Mouse (Mus musculus): ENCODE measurements around the gene Zic2. TPM values are rescaled to one million over a fixed set of nuclear protein-coding genes. Genes with fewer than 3 reads are reported as not detected.

Zic2 gene
- not detected in 2 replicates for polyA plus RNA-seq (2015; fragmentation: Nextera tagmentation; extraction: Ambion mirVana)

DNA sequence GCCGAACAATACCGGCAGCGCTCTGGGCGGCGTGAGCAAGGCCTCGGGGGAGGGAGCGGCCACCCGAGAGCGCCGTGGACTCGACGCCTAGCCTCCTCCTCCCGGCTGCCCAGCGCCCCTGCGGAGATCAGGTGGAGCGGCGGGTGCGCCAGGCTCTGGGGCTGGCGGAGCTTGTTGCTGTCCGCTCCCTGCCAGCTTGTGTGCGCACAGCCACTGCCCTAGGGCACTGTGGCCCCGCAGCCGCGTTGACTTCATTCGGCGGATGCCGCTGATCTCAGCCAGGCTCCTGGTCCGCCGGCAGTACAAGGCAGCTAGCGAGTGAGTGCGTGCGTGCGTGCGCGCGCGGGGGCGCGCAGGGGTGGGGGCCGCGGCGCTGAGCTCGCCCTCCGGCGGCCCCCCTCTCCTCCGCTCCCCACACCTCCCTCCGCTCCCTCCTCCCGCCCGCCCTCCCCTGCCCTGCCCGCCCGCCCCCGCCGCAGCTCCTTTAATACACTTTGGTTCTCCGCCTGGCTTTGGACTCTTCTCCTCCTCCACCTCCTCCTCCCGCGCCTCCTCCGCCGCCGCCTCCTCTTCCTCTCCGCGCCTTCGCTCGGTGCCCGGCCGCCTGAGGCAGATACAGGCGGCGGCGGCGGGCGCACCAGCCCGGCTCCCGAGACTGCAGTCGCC lies at the start of gene Zic2:
TSS of gene Zic2 (plus strand) at position 545 of the 666 bp plus-strand sequence.
- no peak within 1 kb of the TSS for H3K9ac ChIP-seq (ENCODE audit: low read length)
- H3K27ac ChIP-seq (ENCODE audit: low read length), result no peak within 1 kb of the TSS
- H3K4me1 ChIP-seq (replicated peaks; ENCODE audit: control insufficient read depth, insufficient read depth, low read length), result peaks cover 17% of the 10 kb centered on the region
- peak; percentile 44 for ATAC-seq (ENCODE audit: low read depth)
- WGBS, result under 1% methylated on average over 56 of the region's 73 CpGs
- H3K4me3 ChIP-seq (ENCODE audit: low read length), result peak within 1 kb of the TSS; percentile 43
- no peaks in the 10 kb centered on the region for H3K36me3 ChIP-seq (ENCODE audit: control insufficient read depth, insufficient read depth, low read length)
- no peaks in the 10 kb centered on the region for H3K9me3 ChIP-seq (ENCODE audit: control insufficient read depth, low read length)
- peaks cover 85% of the 10 kb centered on the region for H3K27me3 ChIP-seq (ENCODE audit: control insufficient read depth, insufficient read depth, low read depth, low read length)
- peak within 1 kb of the TSS; percentile 65 for H3K4me2 ChIP-seq (ENCODE audit: low read depth, low read length)

DNA sequence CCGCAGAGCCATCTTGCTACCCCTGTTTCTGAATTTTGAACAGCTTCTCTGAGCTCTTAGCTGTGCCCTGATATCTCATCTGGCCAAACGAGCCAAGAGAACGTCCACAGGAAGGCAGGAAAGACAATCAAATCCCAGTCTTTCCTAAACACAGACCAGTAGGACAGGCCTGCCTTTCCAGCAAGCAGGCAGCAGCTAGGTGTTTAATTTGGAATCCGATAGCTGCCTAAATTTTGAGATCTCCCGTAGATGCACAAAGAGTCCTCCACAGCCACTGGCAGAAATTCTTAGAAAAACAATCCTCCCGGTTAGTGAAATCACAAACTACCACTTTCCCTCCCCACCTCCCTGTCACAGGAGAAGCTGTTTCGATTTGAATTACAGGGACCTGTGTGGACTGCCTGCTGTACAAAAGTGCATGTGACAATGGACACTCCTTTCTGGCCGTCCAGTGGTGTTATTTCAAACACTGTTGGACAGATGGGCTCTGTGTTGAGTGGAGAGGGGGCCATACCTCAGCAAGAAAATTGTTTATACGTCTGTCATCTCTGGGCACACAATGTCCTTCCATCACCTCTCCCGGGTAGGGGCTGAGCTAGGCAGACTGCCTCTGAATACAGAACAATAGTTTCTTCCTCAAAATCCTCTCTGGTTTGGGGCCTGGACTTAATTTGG lies 48.6 kb upstream of the Zic2 start:
- Histone ChIP-seq H3K9me3 (ENCODE audit: control insufficient read depth, low read length) (no peaks in the 10 kb centered on the region), H3K4me3 (ENCODE audit: low read length) (no peak overlapping the region), H3K9ac (ENCODE audit: low read length) (no peak overlapping the region), H3K4me2 (ENCODE audit: low read depth, low read length) (no peak overlapping the region), H3K4me1 (replicated peaks; ENCODE audit: control insufficient read depth, insufficient read depth, low read length) (no peaks in the 10 kb centered on the region), H3K36me3 (ENCODE audit: control insufficient read depth, insufficient read depth, low read length) (no peaks in the 10 kb centered on the region), H3K27me3 (ENCODE audit: control insufficient read depth, insufficient read depth, low read depth, low read length) (no peaks in the 10 kb centered on the region), H3K27ac (ENCODE audit: low read length) (no peak overlapping the region)
- ATAC-seq (ENCODE audit: low read depth), result no peak
- WGBS, result 27% methylated on average over 10 of the region's 10 CpGs

DNA sequence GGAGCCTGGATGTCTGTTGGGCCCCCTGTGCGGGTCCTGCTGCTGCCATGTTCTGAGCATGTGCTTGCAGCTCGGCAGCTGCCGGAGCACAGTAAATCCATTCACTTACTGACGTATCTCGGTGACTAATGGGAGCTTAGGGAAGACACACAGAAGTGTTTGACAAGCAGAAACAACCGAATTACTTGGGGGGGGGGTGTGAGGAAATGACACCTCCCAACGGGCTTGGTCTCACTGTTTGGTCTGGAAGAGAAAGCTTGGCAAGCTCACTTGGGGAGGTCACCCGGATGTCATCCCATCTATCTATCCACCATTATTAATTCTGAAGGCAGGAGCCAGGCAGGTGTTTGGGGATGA lies 48.1 kb upstream of the Zic2 start:
- Histone ChIP-seq H3K27me3 (ENCODE audit: control insufficient read depth, insufficient read depth, low read depth, low read length) (no peaks in the 10 kb centered on the region), H3K4me3 (ENCODE audit: low read length) (no peak overlapping the region), H3K27ac (ENCODE audit: low read length) (no peak overlapping the region), H3K36me3 (ENCODE audit: control insufficient read depth, insufficient read depth, low read length) (no peaks in the 10 kb centered on the region), H3K4me2 (ENCODE audit: low read depth, low read length) (no peak overlapping the region), H3K4me1 (replicated peaks; ENCODE audit: control insufficient read depth, insufficient read depth, low read length) (no peaks in the 10 kb centered on the region), H3K9me3 (ENCODE audit: control insufficient read depth, low read length) (no peaks in the 10 kb centered on the region), H3K9ac (ENCODE audit: low read length) (no peak overlapping the region)
- no peak for ATAC-seq (ENCODE audit: low read depth)
- WGBS, result 27% methylated on average over 8 of the region's 8 CpGs

DNA sequence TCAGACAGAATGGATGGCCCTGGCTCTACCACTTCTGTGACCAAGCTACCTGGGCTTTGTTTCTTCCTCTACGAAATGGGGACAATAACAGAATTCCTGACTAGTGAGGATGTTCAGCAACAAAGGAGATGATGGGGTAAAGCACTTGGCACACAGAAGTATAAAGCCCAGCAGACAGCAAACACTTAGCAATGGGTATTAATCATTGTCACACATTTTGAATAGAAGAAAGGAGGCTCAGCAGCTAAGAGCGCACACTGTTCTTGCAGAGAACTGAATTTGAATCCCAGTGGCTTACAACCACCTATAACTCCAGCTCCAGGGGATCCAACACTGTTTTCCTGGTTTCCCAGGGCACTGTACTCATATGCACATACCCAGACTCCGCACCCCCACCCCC lies 47.6 kb upstream of the Zic2 start:
- Histone ChIP-seq H3K4me1 (replicated peaks; ENCODE audit: control insufficient read depth, insufficient read depth, low read length) (no peaks in the 10 kb centered on the region), H3K4me2 (ENCODE audit: low read depth, low read length) (no peak overlapping the region), H3K36me3 (ENCODE audit: control insufficient read depth, insufficient read depth, low read length) (no peaks in the 10 kb centered on the region), H3K27me3 (ENCODE audit: control insufficient read depth, insufficient read depth, low read depth, low read length) (no peaks in the 10 kb centered on the region), H3K27ac (ENCODE audit: low read length) (no peak overlapping the region), H3K4me3 (ENCODE audit: low read length) (no peak overlapping the region), H3K9ac (ENCODE audit: low read length) (no peak overlapping the region), H3K9me3 (ENCODE audit: control insufficient read depth, low read length) (no peaks in the 10 kb centered on the region)
- WGBS, result 62% methylated on average over 3 of the region's 3 CpGs
- ATAC-seq (ENCODE audit: low read depth), result no peak

DNA sequence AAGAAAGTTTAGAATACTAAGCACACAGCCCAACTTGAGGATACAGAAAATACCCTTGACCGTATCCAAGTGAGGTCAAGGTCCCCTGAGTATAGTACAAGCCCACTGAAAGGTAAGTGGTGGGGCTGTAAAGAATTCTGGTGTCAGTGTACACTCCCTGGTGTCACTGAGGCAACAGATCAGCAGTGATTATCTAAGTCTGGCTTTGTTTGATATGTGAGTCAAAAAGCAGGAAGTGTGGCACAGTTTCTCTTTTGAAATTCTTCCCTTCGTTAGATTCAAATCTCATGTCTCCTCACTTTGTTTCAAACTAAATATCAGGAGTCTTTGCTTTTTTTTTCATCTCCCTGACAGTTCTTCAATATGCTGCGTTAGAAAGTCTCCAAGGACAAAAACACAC lies 42.7 kb upstream of the Zic2 start:
- no peaks in the 10 kb centered on the region for H3K36me3 ChIP-seq (ENCODE audit: control insufficient read depth, insufficient read depth, low read length)
- no peak overlapping the region for H3K4me2 ChIP-seq (ENCODE audit: low read depth, low read length)
- H3K4me1 ChIP-seq (replicated peaks; ENCODE audit: control insufficient read depth, insufficient read depth, low read length), result no peaks in the 10 kb centered on the region
- WGBS, result 34% methylated on average over 3 of the region's 3 CpGs
- no peak for ATAC-seq (ENCODE audit: low read depth)
- H3K27me3 ChIP-seq (ENCODE audit: control insufficient read depth, insufficient read depth, low read depth, low read length), result no peaks in the 10 kb centered on the region
- H3K9me3 ChIP-seq (ENCODE audit: control insufficient read depth, low read length), result no peaks in the 10 kb centered on the region
- no peak overlapping the region for H3K27ac ChIP-seq (ENCODE audit: low read length)
- H3K9ac ChIP-seq (ENCODE audit: low read length), result no peak overlapping the region
- no peak overlapping the region for H3K4me3 ChIP-seq (ENCODE audit: low read length)

DNA sequence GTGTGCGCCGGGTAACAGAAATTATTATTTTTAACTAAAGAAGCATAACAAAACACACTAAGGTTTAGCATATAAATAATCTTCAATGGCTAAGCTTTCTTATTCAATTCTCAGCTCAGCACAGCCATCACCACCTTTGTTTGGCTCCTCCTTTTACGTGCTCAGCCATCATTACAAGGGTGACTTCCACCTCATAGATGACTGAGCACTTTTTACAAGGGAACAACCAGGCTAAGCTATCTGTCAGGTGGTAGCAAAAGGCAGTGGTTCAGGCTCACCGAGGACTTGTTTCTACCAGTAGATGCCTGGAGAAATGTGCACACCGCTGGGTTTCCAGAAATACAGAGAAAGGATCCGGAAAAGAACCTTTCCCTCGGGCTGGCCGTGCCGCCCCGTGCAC lies 41.2 kb upstream of the Zic2 start:
- 92% methylated on average over 10 of the region's 10 CpGs for WGBS
- ATAC-seq (ENCODE audit: low read depth), result no peak

DNA sequence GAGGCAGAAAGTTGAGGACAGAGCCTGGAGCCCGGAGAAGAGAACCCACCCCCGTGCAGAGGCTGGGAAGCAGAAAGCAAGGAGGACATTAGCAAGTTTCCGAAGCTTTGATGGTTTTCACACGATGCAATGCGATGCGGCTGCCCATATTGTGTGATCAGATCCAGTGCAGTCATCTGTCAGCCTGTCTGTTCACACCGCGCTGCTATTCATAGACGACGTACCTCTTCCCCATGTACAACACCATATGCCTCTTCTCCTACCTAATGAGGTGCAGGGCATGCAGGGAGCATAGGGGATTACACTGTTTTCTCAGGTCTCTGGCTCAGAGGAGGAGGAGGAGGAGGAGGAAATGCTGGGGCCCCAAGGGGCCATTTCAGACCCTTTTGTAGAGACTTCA lies 38.4 kb upstream of the Zic2 start:
- Histone ChIP-seq H3K27ac (ENCODE audit: low read length) (no peak overlapping the region), H3K27me3 (ENCODE audit: control insufficient read depth, insufficient read depth, low read depth, low read length) (no peaks in the 10 kb centered on the region)
- 59% methylated on average over 10 of the region's 10 CpGs for WGBS

More for the DNA sequence above, 41.2 kb upstream of the Zic2 start:
- Histone ChIP-seq H3K9me3 (ENCODE audit: control insufficient read depth, low read length) (no peaks in the 10 kb centered on the region), H3K4me1 (replicated peaks; ENCODE audit: control insufficient read depth, insufficient read depth, low read length) (no peaks in the 10 kb centered on the region), H3K27ac (ENCODE audit: low read length) (no peak overlapping the region), H3K4me3 (ENCODE audit: low read length) (no peak overlapping the region), H3K9ac (ENCODE audit: low read length) (no peak overlapping the region), H3K36me3 (ENCODE audit: control insufficient read depth, insufficient read depth, low read length) (no peaks in the 10 kb centered on the region), H3K4me2 (ENCODE audit: low read depth, low read length) (no peak overlapping the region), H3K27me3 (ENCODE audit: control insufficient read depth, insufficient read depth, low read depth, low read length) (no peaks in the 10 kb centered on the region)

DNA sequence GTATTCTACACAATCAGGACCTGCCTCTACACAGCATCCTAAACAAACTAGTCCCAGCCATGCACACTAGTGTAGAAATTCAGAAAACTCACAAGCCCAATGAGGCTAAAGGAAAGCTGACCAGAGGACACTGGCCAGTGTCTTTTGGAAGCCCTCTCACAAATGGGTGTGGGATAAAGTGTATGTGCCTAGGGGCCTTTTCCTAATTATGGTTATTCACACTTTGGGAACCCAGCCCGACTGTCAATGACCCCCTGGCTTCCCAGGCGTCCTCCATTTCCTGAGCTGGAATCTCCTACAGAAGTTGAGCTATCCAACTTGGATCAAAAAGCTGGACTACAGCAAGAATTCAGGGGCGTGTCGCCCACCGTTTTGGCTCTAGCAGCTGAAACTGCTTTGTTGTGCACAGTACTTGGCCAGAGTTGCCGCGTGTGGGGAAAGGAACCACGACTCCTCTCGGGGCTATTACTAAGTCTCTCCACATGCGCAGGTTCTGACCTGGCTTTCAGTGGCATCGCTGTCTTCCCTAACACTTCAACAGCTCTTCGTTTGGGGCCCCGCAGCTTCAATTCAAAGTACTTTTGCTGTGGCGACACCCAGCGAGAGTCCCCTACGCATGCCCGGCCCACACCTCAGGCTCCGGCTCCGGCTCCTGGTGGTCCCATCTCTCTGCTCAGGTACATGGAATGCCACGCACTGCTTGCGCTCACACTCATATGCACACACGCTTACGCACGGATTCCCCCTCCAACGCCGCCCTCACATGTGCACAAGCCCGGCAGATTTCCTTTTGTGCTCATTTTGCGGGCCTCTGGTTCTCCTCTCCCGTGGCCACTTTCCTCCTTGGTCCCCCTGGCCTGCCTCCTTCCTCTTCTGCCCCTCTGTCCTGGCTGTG lies 25.4 kb upstream of the Zic2 start:
- no peak overlapping the region for H3K9ac ChIP-seq (ENCODE audit: low read length)
- H3K4me2 ChIP-seq (ENCODE audit: low read depth, low read length), result peak overlapping the region; percentile 63
- H3K4me1 ChIP-seq (replicated peaks; ENCODE audit: control insufficient read depth, insufficient read depth, low read length), result peaks cover 13% of the 10 kb centered on the region
- no peaks in the 10 kb centered on the region for H3K9me3 ChIP-seq (ENCODE audit: control insufficient read depth, low read length)
- 4% methylated on average over 29 of the region's 29 CpGs for WGBS
- H3K27ac ChIP-seq (ENCODE audit: low read length), result no peak overlapping the region
- H3K4me3 ChIP-seq (ENCODE audit: low read length), result peak overlapping the region; percentile 40
- no peak for ATAC-seq (ENCODE audit: low read depth)
- H3K27me3 ChIP-seq (ENCODE audit: control insufficient read depth, insufficient read depth, low read depth, low read length), result peaks cover 63% of the 10 kb centered on the region
- H3K36me3 ChIP-seq (ENCODE audit: control insufficient read depth, insufficient read depth, low read length), result no peaks in the 10 kb centered on the region

More for the DNA sequence above, 38.4 kb upstream of the Zic2 start:
- Histone ChIP-seq H3K4me2 (ENCODE audit: low read depth, low read length) (no peak overlapping the region), H3K9ac (ENCODE audit: low read length) (no peak overlapping the region), H3K4me3 (ENCODE audit: low read length) (no peak overlapping the region), H3K36me3 (ENCODE audit: control insufficient read depth, insufficient read depth, low read length) (no peaks in the 10 kb centered on the region), H3K4me1 (replicated peaks; ENCODE audit: control insufficient read depth, insufficient read depth, low read length) (no peaks in the 10 kb centered on the region), H3K9me3 (ENCODE audit: control insufficient read depth, low read length) (no peaks in the 10 kb centered on the region)
- ATAC-seq (ENCODE audit: low read depth), result no peak
